In genomic region chr15:88982534-88983079, GRCm38 (mm10) we compare ENCODE assay signal across 26 mouse cellular contexts. TPM values are rescaled to one million over a fixed set of nuclear protein-coding genes. Genes with fewer than 3 reads are reported as not detected.
DNase-seq lines count a peak whose midpoint lies in the region; ATAC-seq and TF ChIP-seq lines count a peak whose summit lies in the region.
"Had no signal": no experiment of that assay in that cellular context is flagged by ENCODE, and none has a peak within 500 bp of the region (broad histone marks: within the 10 kb centered on the region; RNA-seq: fewer than 3 reads in every experiment).

Mov10l1 (plus strand) TSS chr15:88982909.

- H3K9ac ChIP-seq in heart, postnatal 0 days (replicated peaks; ENCODE audit: low read depth, low read length), result no peak within 1 kb of the TSS
- H3K9ac ChIP-seq: embryonic facial prominence, embryonic 13.5 days; forebrain, postnatal 0 days; hindbrain, embryonic 15.5 days; intestine, embryonic 15.5 days; midbrain, embryonic 15.5 days; neural tube, embryonic 15.5 days; stomach, embryonic 15.5 days had no signal

- TF ChIP-seq POLR2A in testis, adult 2 months (IDR thresholded peaks at IDR 0.05; ENCODE audit: control insufficient read depth, low read depth, low read length), result peak; percentile 91

- ATAC-seq in heart, postnatal 0 days (ENCODE audit: insufficient read depth, low read depth), result no peak
- ATAC-seq: forebrain, postnatal 0 days; intestine, embryonic 15.5 days; midbrain, embryonic 15.5 days had no signal

- DNase-seq in R1 (ENCODE audit: low read depth, low spot score), result peak; percentile 71
- no peak for DNase-seq in heart, embryonic 10.5 days (ENCODE audit: low spot score)
- DNase-seq in heart, postnatal 0 days (ENCODE audit: low spot score), result no peak
- DNase-seq in adipocyte (ENCODE audit: low spot score), result no peak
- DNase-seq in cerebellum, adult 18-20 months, result no peak
- DNase-seq in right cerebral cortex, adult 2 months (ENCODE audit: low spot score in 2 of 2), result no peak
- no peak for DNase-seq in ovary, postnatal 10 days (ENCODE audit: low spot score)
- DNase-seq: adrenal gland, adult 8-10 months; cerebellum, adult 9-11 months; forebrain, postnatal 0 days; kidney, postnatal 36 days; left cerebral cortex, postnatal 4 days; liver; lung, postnatal 10 days; thymus, postnatal 4 days had no signal

- no peaks in the 10 kb centered on the region for H3K4me1 ChIP-seq in heart, embryonic 10.5 days
- H3K4me1 ChIP-seq in heart, postnatal 0 days (ENCODE audit: control insufficient read depth, insufficient read depth), result no peaks in the 10 kb centered on the region
- H3K4me1 ChIP-seq in testis, adult 2 months (ENCODE audit: control insufficient read depth, insufficient read depth, low read length), result peaks cover 2% of the 10 kb centered on the region
- H3K4me1 ChIP-seq: embryonic facial prominence, embryonic 13.5 days; hindbrain, embryonic 15.5 days; intestine, embryonic 15.5 days; megakaryocyte, embryonic 14.5 days; midbrain, embryonic 15.5 days; neural tube, embryonic 15.5 days; stomach, embryonic 15.5 days had no signal

- no peaks in the 10 kb centered on the region for H3K27me3 ChIP-seq in heart, embryonic 10.5 days (ENCODE audit: insufficient read depth, poor library complexity, severe bottlenecking)
- no peaks in the 10 kb centered on the region for H3K27me3 ChIP-seq in heart, postnatal 0 days (ENCODE audit: control insufficient read depth, insufficient read depth, low read length)
- H3K27me3 ChIP-seq in testis, adult 2 months (ENCODE audit: control insufficient read depth, insufficient read depth, low read length), result no peaks in the 10 kb centered on the region
- H3K27me3 ChIP-seq: embryonic facial prominence, embryonic 13.5 days; hindbrain, embryonic 15.5 days; intestine, embryonic 15.5 days; midbrain, embryonic 15.5 days; neural tube, embryonic 15.5 days; stomach, embryonic 15.5 days had no signal

- WGBS in heart, embryonic 10.5 days, result 84% methylated on average over 31 of the region's 31 CpGs
- 82% methylated on average over 31 of the region's 31 CpGs for WGBS in heart, postnatal 0 days

- no peak within 1 kb of the TSS for H3K4me3 ChIP-seq in heart, embryonic 10.5 days
- H3K4me3 ChIP-seq in heart, postnatal 0 days (ENCODE audit: low read depth, low read length), result no peak within 1 kb of the TSS
- peak within 1 kb of the TSS; percentile 92 for H3K4me3 ChIP-seq in testis, adult 2 months (ENCODE audit: control insufficient read depth, low read depth, low read length)
- H3K4me3 ChIP-seq: embryonic facial prominence, embryonic 13.5 days; hindbrain, embryonic 15.5 days; intestine, embryonic 15.5 days; left cerebral cortex, adult 2 months; megakaryocyte, embryonic 14.5 days; midbrain, embryonic 15.5 days; neural tube, embryonic 15.5 days; stomach, embryonic 15.5 days had no signal

- H3K9me3 ChIP-seq in heart, embryonic 10.5 days, result no peaks in the 10 kb centered on the region
- H3K9me3 ChIP-seq in heart, postnatal 0 days (replicated peaks; ENCODE audit: control insufficient read depth, low read length), result no peaks in the 10 kb centered on the region
- H3K9me3 ChIP-seq: embryonic facial prominence, embryonic 13.5 days; hindbrain, embryonic 15.5 days; intestine, embryonic 15.5 days; megakaryocyte, embryonic 14.5 days; midbrain, embryonic 15.5 days; neural tube, embryonic 15.5 days; stomach, embryonic 15.5 days had no signal

- no peak for TF ChIP-seq EP300 in heart, postnatal 0 days (IDR thresholded peaks at IDR 0.05; ENCODE audit: low read depth)

- TF ChIP-seq CTCF in heart, postnatal 0 days (IDR thresholded peaks at IDR 0.05; ENCODE audit: low read depth), result no peak
- TF ChIP-seq CTCF in testis, adult 2 months (IDR thresholded peaks at IDR 0.05; ENCODE audit: control insufficient read depth, insufficient read depth, insufficient replicate concordance, low read depth, low read length), result no peak

- H3K4me2 ChIP-seq in heart, postnatal 0 days (ENCODE audit: low read depth, low read length), result no peak within 1 kb of the TSS
- H3K4me2 ChIP-seq: embryonic facial prominence, embryonic 13.5 days; hindbrain, embryonic 15.5 days; intestine, embryonic 15.5 days; midbrain, embryonic 15.5 days; neural tube, embryonic 15.5 days; stomach, embryonic 15.5 days had no signal

- H3K27ac ChIP-seq in heart, embryonic 10.5 days, result no peak within 1 kb of the TSS
- no peak within 1 kb of the TSS for H3K27ac ChIP-seq in heart, postnatal 0 days (ENCODE audit: low read depth)
- peak within 1 kb of the TSS; percentile 97 for H3K27ac ChIP-seq in testis, adult 2 months (ENCODE audit: control insufficient read depth, insufficient read depth, low read depth, low read length)
- H3K27ac ChIP-seq: embryonic facial prominence, embryonic 13.5 days; hindbrain, embryonic 15.5 days; intestine, embryonic 15.5 days; left cerebral cortex, adult 2 months; midbrain, embryonic 15.5 days; neural tube, embryonic 15.5 days; stomach, embryonic 15.5 days had no signal

- H3K36me3 ChIP-seq in heart, embryonic 10.5 days, result no peaks in the 10 kb centered on the region
- H3K36me3 ChIP-seq in heart, postnatal 0 days (replicated peaks; ENCODE audit: control insufficient read depth, insufficient read depth, low read length), result no peaks in the 10 kb centered on the region
- peaks cover 6% of the 10 kb centered on the region; the same call in 1 of the 2 replicates for H3K36me3 ChIP-seq in testis, adult 2 months (ENCODE audit: control insufficient read depth, insufficient read depth, low read length)
- H3K36me3 ChIP-seq: embryonic facial prominence, embryonic 13.5 days; hindbrain, embryonic 15.5 days; intestine, embryonic 15.5 days; midbrain, embryonic 15.5 days; neural tube, embryonic 15.5 days; stomach, embryonic 15.5 days had no signal

RNA-seq across cellular contexts. Expression of gene Mov10l1, which starts in this region (rescaled TPM):
- polyA plus RNA-seq in heart, embryonic 10.5 days (2016; fragmentation: Nextera tagmentation; extraction: Ambion mirVana), result 45.0 and 85.0 TPM in 2 replicates
- total RNA-seq in heart, postnatal 0 days (2014; rRNA removed; ENCODE audit: low replicate concordance), result 74.3 and 85.9 TPM in 2 replicates
- 114 and 124 TPM in 2 replicates for polyA plus RNA-seq in heart, postnatal 0 days (2015; fragmentation: Nextera tagmentation; extraction: Ambion mirVana)
- polyA plus RNA-seq in testis, adult 2 months (2012; rRNA removed), result 56.1 and 58.4 TPM in 2 replicates
- total RNA-seq: adrenal gland, adult 8-10 months; left cerebral cortex, adult 2 months had no signal
- polyA plus RNA-seq: embryonic facial prominence, embryonic 13.5 days; hindbrain, embryonic 15.5 days; intestine, embryonic 15.5 days; kidney, embryonic 14.5 days; liver, embryonic 16.5 days; midbrain, embryonic 15.5 days; neural tube, embryonic 15.5 days had no signal
